Mouse (Mus musculus): ENCODE measurements at regions not wholly inside any gene's neighbourhood (a gene's known extent, or its start where the extent isn't known, plus 50 kb on each side); places are given as distances from the start of the nearest gene placed in this dataset.

DNA sequence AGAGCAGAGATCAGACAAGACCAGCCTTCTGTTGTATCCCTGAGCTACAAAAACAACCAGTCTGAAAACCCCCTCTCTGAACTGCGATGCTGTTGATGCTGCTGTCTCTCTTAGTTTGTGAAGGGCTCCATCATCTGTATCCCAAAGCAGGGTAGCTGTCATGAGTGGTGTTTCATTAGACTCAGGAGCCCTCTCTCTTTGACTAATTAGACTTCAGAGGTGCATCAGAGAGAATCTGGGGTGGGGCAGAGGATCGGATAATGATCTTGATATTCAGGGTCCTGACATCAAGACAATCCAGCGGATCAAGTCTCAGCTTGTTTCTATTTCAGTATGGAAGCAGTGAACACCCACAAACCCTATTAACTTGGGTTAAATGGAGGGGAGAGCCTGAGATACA lies 70.6 kb upstream of the Slc24a4 start:
- DNase-seq (ENCODE audit: low spot score in 2 of 2) = no peak
- intact Hi-C loops (cut with DNase I) = no loop called here

DNA sequence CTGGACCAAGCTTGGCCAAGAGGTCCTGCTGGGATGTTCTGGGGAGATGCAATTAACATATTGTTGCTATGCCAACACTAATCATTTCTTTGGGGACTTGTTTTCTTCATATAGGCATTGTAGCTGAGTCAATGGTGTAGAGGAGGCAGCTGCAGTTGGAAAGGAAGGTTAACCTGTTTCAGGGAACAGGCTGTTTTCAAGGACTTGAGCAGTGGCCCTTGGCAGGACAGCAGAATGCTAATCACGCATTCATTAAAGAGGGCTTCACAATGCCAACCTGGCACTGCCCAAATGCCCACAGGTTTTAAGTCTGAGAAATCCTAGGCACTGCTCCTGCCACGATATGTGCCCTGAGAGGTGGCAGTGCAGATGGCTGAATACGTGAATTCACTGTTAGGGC lies 70.1 kb upstream of the Slc24a4 start:
- no peak for DNase-seq (ENCODE audit: low spot score in 2 of 2)
- intact Hi-C loops (cut with DNase I) = no loop called here

DNA sequence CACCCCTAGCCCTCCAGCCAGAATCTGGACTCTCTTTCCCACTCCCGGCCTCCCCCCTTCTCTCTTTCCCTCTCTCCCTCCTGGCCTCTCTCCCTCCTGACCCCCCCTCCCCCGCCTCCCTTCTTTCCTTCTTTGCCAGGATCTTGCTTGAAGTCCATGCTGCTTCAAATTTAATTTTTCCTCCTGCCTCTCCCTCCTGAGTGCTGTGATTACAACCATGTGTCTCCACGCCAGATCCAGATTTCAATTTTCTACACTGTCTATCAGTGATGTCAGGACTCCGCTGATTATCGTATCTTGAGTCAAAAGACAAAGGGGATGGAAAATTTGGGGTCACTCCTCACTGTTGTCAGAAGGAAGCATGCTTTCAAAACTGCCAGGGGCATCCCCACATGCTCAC lies 67.4 kb upstream of the Slc24a4 start:
- DNase-seq (ENCODE audit: low spot score in 2 of 2) = no peak
- intact Hi-C loops (cut with DNase I) = no loop called here

DNA sequence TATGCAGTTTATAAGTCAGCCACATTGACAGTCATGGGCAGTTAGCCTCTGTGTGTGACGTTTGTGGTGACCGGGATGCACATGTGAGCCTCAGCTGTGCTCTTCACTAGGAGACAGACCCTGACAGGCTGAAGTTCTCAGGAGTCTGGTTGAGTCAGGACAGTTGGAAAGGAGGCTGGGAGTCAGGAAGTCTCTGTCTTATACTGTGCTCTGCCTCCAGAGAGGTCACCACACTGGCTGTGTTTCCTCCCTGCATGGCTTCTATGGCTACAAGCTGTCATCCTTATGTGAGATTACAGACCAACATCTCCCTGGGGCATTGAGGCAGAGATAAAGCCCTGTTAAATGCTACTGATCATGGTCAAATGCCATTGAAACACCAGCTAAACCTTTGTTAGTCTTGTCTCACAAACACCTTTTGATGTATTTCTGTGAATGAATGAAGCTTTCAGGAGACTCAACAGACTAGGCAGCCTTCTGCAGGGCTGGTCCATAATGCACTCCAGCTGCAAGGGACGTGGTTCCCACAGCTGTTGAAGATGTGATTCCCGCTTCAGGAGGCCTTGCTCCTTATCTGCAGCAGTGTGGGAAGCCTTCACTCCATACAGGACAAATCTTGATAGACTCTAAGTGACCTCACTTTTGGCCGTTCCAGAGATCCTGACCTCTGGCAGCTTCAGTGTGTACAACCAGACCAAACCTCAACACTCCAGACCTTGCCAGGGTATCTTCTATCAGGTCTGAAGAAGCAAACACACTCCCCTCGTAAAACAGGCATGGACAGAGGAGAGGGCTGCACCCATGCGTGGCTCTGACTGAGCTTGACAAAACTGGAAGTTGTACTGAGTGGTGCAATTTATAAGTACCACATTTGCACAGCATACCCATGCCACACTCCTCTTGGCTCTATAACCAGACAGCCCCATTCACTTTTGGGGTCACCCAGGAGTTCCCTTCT lies 66.6 kb upstream of the Slc24a4 start:
- no peak for DNase-seq (ENCODE audit: low spot score in 2 of 2)
- intact Hi-C loops (cut with DNase I) = no loop called here

DNA sequence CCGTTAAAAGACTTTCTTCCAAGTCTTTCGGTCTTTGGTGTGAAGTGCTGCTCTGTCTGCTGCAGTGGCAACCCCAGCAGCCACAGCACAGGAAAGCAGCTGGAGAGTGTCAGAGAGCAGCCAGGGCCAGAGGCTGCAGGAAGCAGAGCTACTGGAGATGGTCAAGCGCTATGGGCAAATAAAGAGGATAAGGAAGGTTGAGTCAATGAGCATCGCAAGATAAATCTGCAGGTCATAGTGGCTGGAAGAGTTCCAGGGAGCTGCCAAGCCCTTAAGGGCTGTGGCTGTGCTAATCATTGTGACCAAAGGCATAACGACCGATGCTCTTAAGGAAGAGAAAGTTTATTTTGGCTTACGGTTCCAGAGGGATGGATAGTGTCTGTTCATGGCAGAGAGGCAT lies 65.9 kb upstream of the Slc24a4 start:
- DNase-seq (ENCODE audit: low spot score in 2 of 2) = no peak
- intact Hi-C loops (cut with DNase I) = no loop called here

DNA sequence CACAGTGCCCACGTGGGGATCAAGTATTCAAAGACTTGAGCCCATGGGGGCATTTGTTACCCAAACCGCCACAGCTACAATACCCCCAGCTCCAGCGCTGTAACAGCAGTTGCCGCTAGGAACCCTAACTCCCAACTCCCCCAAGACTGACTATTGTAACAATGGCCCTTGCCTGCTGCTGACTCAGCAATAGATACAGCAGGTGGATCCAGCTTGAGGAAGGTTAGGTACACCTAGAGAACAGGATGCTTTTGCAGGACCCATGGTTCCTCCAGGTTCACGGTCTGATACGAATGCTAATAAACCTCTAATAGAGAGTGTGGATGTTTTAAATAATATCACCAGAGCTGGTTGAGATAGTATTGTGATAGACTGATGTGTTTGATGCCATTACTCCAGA lies 65.3 kb upstream of the Slc24a4 start:
- DNase-seq (ENCODE audit: low spot score in 2 of 2) = no peak
- intact Hi-C loops (cut with DNase I) = no loop called here

DNA sequence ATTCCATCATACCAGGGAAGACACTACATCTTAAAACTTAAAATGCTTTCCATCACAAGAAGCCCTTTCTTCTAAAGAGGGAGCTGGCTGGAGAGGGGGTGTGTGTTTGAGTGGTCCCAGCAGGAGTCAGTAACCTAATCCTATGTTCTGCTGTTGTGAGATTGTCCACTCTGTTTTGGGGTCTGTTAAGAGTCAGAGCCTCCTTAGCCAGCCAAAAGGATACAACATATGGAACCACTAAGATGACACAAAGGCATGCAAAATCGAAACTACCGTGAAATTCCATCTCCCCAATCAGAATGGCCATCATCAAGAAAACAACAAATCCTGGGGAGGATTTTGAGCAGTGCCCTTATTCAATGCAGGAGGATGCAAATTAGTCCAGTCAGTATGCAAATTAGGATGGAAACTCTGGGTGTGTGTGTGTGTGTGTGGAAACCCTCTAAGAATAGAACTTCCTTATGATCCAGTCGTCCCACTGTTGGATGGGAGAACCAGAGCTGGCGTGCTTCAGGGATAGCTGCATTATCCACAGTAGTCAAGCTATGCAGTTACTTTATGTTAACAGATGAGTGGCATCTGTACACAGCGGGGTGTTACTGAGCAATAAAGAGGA lies 63.7 kb upstream of the Slc24a4 start:
- intact Hi-C loops (cut with DNase I) = no loop called here
- DNase-seq (ENCODE audit: low spot score in 2 of 2) = peak; percentile 22 to 66

DNA sequence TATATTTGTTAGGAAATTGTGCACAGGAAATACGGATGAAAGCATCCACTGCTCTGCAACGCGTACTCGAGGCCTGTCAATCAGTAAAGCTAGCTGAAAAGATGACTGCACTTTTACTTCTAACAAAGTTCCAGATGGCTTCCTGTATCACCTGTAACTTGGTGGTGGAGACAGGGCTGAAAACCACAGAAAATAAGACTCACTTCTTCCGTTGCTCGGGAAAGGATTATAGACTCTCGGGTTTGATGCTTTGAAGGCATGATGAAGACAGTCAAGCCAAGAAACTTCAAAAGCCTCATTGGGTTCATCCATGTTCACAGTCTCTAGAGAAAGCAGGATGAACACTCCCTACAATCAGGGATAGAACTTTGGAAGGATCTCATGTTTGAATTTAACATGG lies 60.8 kb upstream of the Slc24a4 start:
- no peak for DNase-seq (ENCODE audit: low spot score in 2 of 2)
- intact Hi-C loops (cut with DNase I) = no loop called here

DNA sequence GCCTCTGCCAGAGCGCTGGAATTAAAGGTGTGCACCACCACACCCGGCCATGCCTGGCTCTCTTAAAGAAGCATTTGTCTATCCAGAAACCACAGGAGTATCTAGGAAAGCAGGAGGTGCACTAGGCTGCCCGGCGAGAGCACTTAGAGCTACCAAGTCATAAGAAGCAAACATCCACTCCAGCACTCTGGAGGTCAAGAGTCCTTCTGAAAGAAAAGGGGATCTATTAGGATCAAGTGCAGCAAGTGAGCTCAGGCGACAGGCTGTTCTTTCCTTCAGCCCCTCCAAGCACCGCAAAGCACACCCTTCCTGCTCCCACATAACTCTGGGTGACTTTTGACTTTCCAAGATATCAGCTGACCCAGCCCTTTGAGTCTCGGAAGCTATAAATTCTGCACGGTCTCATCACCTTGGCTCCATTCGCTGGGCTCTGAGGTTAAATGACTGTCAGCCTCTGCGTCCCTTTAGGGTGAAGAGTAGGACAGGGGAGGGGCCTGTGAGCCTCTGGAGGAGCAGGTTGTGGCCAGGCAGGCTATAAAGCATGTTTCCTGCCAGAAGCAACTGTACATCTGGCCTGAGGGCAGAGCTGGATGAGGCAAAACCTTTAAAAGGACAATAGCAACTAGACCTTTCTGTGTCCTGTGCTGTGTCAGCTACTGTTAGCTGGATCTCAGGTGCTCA lies 58.9 kb upstream of the Slc24a4 start:
- no peak for DNase-seq (ENCODE audit: low spot score in 2 of 2)
- intact Hi-C loops (cut with DNase I) = no loop called here

DNA sequence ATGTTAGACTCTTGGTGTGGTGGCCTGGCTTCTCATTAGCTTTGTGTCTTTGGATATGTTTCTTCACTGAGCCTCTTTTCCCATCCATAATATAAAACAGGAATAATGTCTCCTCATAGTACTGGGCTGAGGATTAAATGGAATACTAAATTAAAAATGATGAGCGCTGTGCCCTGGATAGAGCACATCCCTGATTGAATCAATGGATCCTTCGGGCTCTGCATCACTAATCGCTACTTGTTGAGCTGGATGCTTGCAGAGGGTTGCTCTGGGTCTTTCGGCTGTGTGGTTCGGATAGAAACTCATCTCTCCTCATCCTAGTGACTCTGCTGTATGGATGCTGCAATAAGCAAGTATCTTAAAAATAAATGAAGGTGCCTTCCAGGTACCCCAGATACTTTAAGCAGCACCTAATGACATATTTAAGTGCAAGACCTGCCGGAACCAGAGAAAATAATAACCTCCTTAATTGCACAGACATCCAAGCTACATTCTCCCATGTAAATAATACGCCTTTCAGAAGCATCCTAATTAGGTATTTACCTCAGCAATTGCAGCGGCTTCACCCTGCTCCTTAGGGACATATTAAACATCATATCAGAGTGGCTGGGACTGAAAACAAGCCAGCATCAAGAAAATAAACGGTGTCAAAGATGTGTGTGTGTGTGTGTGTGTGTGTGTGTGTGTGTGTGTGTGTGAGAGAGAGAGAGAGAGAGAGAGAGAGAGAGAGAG lies 56.5 kb upstream of the Slc24a4 start:
- DNase-seq (ENCODE audit: low spot score in 2 of 2) = no peak
- intact Hi-C loops (cut with DNase I) = no loop called here

DNA sequence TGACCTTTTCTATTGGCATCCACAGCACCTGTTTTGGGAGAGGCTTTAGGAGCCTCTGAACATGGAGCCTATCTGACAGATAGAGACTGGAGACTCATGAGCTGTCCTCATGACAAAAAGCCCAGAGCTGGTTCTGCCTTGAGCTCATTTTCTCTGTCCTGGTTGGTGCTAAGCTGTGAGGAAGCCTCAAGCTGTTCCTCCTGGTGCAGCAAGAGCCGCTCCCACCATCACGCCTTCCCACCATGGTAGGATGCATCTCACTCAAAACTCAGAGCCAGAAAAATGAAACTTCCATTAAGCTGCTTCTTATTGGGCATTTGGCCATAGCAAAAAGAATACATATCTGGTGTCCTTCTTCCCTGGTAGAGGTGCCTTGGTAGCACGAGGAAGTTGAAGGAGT lies 55.0 kb upstream of the Slc24a4 start:
- DNase-seq (ENCODE audit: low spot score in 2 of 2) = peak; percentile 27 to 36
- intact Hi-C loops (cut with DNase I) = no loop called here

DNA sequence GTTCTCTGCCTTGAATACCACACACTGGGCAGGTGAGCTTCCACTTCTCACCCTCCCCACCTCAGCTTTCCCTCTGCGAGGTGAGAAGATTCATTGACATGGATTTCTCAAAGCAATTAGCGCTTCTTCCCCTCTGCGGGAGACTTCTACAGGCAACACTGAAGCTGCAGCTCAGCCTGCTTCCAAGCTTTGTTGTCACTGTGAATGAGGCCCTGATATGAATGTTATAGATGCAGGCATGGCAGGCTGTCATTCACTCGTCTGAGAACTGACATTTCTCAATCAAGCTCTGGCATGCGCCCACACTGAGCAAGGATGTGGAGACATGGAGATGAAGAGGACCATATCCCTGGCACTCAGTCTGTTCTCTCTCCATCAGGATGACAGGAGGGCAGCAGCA lies 52.2 kb upstream of the Slc24a4 start:
- DNase-seq (ENCODE audit: low spot score in 2 of 2) = no peak
- intact Hi-C loops (cut with DNase I) = no loop called here

Measured in left cerebral cortex, postnatal 14 days (tissue).